Mouse (Mus musculus): ENCODE results near the gene Snorc. TPM values are rescaled to one million over a fixed set of nuclear protein-coding genes. Genes with fewer than 3 reads are reported as not detected.
"Not testable (repeated sequence)": the region's sequence is repeated elsewhere in the genome, so short reads cannot be mapped to it uniquely, and the experiment has no call there.

Gene Snorc
- polyA plus RNA-seq (2012; fragmentation: generic; extraction: Trizol), result not detected
- long read RNA-seq, experiment 1, result 0 reads
- long read RNA-seq, experiment 2, result 0 reads

DNA sequence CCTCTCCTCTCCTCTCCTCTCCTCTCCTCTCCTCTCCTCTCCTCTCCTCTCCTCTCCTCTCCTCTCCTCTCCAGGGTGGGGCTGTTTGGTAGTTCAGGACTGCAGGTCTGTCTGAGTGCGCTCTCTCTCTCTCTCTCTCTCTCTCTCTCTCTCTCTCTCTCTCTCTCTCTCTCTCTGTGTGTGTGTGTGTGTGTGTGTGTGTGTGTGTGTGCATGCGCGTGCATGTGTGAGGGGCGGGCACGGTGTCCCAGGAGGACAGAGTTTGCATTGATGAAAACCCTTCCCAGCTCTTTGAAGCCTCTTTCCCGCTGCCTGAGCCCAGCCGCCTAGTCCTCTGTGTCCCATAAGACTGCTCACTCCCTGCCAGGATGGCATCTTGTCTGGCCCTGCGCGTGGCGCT lies at the start of gene Snorc:
Gene Snorc (plus strand): TSS at position 301 of the 400 bp plus-strand sequence.
- H3ac ChIP-seq (ENCODE audit: control insufficient read depth, insufficient read length, low read depth); H3K4me3 ChIP-seq (ENCODE audit: insufficient read depth, poor library complexity, severe bottlenecking); H3K36me3 ChIP-seq (ENCODE audit: control insufficient read depth, insufficient read depth); H3K79me2 ChIP-seq (ENCODE audit: control insufficient read depth, insufficient read depth); H3K27me3 ChIP-seq (ENCODE audit: control insufficient read depth, insufficient read depth, insufficient read length); H3K79me3 ChIP-seq (ENCODE audit: low read depth): not testable (repeated sequence)

GRCm38 (mm10) chr1:87435125-87435524 lies 34.9 kb upstream of the Snorc start:
- Histone ChIP-seq H3K36me3 (ENCODE audit: control insufficient read depth, insufficient read depth) (peaks cover 78% of the 10 kb centered on the region), H3K27me3 (ENCODE audit: control insufficient read depth, insufficient read depth, insufficient read length) (no peaks in the 10 kb centered on the region), H3ac (ENCODE audit: control insufficient read depth, insufficient read length, low read depth) (no peak overlapping the region), H3K4me3 (ENCODE audit: insufficient read depth, poor library complexity, severe bottlenecking) (no peak overlapping the region), H3K79me3 (ENCODE audit: low read depth) (no peaks in the 10 kb centered on the region), H3K79me2 (ENCODE audit: control insufficient read depth, insufficient read depth) (no peaks in the 10 kb centered on the region)
- TF ChIP-seq USF1 (IDR thresholded peaks at IDR 0.05; ENCODE audit: low read depth), result no peak
- no peak for TF ChIP-seq CTCF (IDR thresholded peaks at IDR 0.05; ENCODE audit: control insufficient read depth, insufficient read depth, insufficient read length)
- no peak for TF ChIP-seq MAX (IDR thresholded peaks at IDR 0.05)
- no peak for TF ChIP-seq FOSL1 (IDR thresholded peaks at IDR 0.05; ENCODE audit: insufficient read depth, low read length, poor library complexity, severe bottlenecking)
- TF ChIP-seq MYOD1 (IDR thresholded peaks at IDR 0.05; ENCODE audit: control insufficient read depth, insufficient read length, low read depth), result no peak
- no peak for TF ChIP-seq CEBPB (IDR thresholded peaks at IDR 0.05; ENCODE audit: low read depth)
- TF ChIP-seq MYOG (IDR thresholded peaks at IDR 0.05; ENCODE audit: control insufficient read depth, extremely low read depth, insufficient read length), result no peak

DNA sequence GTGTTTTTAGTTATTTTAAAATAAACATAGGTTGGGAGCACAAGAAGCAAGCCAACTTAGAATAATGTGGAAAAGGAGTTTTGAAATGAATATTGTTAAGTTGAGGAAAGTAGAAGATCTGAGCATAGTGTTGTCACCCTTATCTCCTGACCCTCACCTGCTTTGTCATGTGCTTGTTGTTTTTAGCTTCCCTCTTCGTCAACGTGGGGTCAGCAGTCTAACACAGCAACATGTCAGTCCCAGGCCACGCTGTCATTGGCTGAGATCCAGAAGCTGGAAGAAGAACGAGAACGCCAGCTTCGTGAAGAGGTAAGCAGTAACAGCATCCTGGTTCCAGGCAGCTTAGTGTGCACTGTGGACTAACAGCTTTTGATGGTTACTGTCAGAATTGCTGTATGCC lies 33.5 kb upstream of the Snorc start:
- H3K4me3 ChIP-seq (ENCODE audit: insufficient read depth, poor library complexity, severe bottlenecking), result no peak overlapping the region
- peaks cover 82% of the 10 kb centered on the region for H3K36me3 ChIP-seq (ENCODE audit: control insufficient read depth, insufficient read depth)
- H3K79me2 ChIP-seq (ENCODE audit: control insufficient read depth, insufficient read depth), result no peaks in the 10 kb centered on the region
- no peaks in the 10 kb centered on the region for H3K27me3 ChIP-seq (ENCODE audit: control insufficient read depth, insufficient read depth, insufficient read length)
- H3K79me3 ChIP-seq (ENCODE audit: low read depth), result no peaks in the 10 kb centered on the region
- no peak overlapping the region for H3ac ChIP-seq (ENCODE audit: control insufficient read depth, insufficient read length, low read depth)
- TF ChIP-seq CTCF (IDR thresholded peaks at IDR 0.05; ENCODE audit: control insufficient read depth, insufficient read depth, insufficient read length) (no peak), CEBPB (IDR thresholded peaks at IDR 0.05; ENCODE audit: low read depth) (no peak), FOSL1 (IDR thresholded peaks at IDR 0.05; ENCODE audit: insufficient read depth, low read length, poor library complexity, severe bottlenecking) (no peak), USF1 (IDR thresholded peaks at IDR 0.05; ENCODE audit: low read depth) (no peak), MYOD1 (IDR thresholded peaks at IDR 0.05; ENCODE audit: control insufficient read depth, insufficient read length, low read depth) (no peak), MAX (IDR thresholded peaks at IDR 0.05) (no peak), MYOG (IDR thresholded peaks at IDR 0.05; ENCODE audit: control insufficient read depth, extremely low read depth, insufficient read length) (no peak)

DNA sequence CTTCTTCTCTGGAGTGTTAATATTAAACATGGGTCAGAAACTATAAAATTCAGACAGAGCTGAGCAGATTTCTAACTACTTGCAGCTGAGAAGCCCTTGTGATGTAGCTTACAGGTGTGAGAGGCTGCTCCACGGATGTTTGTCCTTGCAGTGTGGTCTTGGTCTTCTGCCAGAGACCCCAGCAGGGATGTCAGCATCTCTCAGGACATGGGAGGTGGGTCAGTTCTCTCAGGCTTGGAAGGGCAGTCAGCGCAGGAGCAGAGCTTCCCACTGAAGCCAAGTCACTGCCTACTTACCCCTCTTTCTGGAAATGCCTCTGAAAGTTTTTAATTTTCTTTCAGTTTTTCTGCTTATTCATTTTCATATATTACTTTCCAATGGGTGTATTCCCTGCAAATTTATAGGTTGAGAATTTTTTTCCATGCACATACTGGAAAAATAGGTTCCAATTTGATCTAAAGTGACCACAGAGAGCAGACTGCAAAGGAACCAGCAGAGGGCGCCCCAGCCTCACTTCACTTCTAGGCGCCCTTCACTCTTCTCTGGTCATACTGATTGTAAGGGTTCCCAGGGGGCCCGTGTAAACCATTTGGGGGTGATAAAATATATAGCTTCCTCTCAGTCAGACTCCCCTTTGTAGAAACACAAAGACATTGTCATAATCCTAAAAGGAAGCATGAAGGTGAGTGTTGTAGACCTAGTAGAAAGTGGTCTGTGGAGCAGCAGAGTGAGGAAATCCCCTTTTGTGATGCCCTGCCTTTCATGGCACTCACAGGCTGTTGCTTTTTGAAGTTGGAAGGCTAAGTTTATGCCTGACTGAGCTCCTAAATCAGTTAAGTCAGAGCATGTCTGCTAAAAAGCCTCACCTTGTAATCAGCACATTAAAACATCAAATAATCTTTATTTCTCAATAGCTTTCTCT lies 22.6 kb upstream of the Snorc start:
- TF ChIP-seq MYOD1 (IDR thresholded peaks at IDR 0.05; ENCODE audit: control insufficient read depth, insufficient read length, low read depth) (no peak), CTCF (IDR thresholded peaks at IDR 0.05; ENCODE audit: control insufficient read depth, insufficient read depth, insufficient read length) (peak; percentile 57), USF1 (IDR thresholded peaks at IDR 0.05; ENCODE audit: low read depth) (no peak), FOSL1 (IDR thresholded peaks at IDR 0.05; ENCODE audit: insufficient read depth, low read length, poor library complexity, severe bottlenecking) (no peak)
- no peaks in the 10 kb centered on the region for H3K27me3 ChIP-seq (ENCODE audit: control insufficient read depth, insufficient read depth, insufficient read length)
- H3K36me3 ChIP-seq (ENCODE audit: control insufficient read depth, insufficient read depth), result peaks cover 81% of the 10 kb centered on the region
- no peaks in the 10 kb centered on the region for H3K79me3 ChIP-seq (ENCODE audit: low read depth)
- H3ac ChIP-seq (ENCODE audit: control insufficient read depth, insufficient read length, low read depth), result no peak overlapping the region
- no peaks in the 10 kb centered on the region for H3K79me2 ChIP-seq (ENCODE audit: control insufficient read depth, insufficient read depth)
- H3K4me3 ChIP-seq (ENCODE audit: insufficient read depth, poor library complexity, severe bottlenecking), result no peak overlapping the region

GRCm38 (mm10) chr1:87449432-87449831 lies 20.6 kb upstream of the Snorc start:
- no peaks in the 10 kb centered on the region for H3K79me2 ChIP-seq (ENCODE audit: control insufficient read depth, insufficient read depth)
- H3ac ChIP-seq (ENCODE audit: control insufficient read depth, insufficient read length, low read depth), result no peak overlapping the region
- TF ChIP-seq MYOG (IDR thresholded peaks at IDR 0.05; ENCODE audit: control insufficient read depth, extremely low read depth, insufficient read length), result no peak
- TF ChIP-seq CTCF (IDR thresholded peaks at IDR 0.05; ENCODE audit: control insufficient read depth, insufficient read depth, insufficient read length), result no peak
- no peak for TF ChIP-seq CEBPB (IDR thresholded peaks at IDR 0.05; ENCODE audit: low read depth)
- no peak for TF ChIP-seq FOSL1 (IDR thresholded peaks at IDR 0.05; ENCODE audit: insufficient read depth, low read length, poor library complexity, severe bottlenecking)
- TF ChIP-seq MYOD1 (IDR thresholded peaks at IDR 0.05; ENCODE audit: control insufficient read depth, insufficient read length, low read depth), result no peak
- no peak for TF ChIP-seq MAX (IDR thresholded peaks at IDR 0.05)
- TF ChIP-seq USF1 (IDR thresholded peaks at IDR 0.05; ENCODE audit: low read depth), result no peak
- no peaks in the 10 kb centered on the region for H3K27me3 ChIP-seq (ENCODE audit: control insufficient read depth, insufficient read depth, insufficient read length)
- no peak overlapping the region for H3K4me3 ChIP-seq (ENCODE audit: insufficient read depth, poor library complexity, severe bottlenecking)
- H3K36me3 ChIP-seq (ENCODE audit: control insufficient read depth, insufficient read depth), result peaks cover 62% of the 10 kb centered on the region
- H3K79me3 ChIP-seq (ENCODE audit: low read depth), result no peaks in the 10 kb centered on the region

DNA sequence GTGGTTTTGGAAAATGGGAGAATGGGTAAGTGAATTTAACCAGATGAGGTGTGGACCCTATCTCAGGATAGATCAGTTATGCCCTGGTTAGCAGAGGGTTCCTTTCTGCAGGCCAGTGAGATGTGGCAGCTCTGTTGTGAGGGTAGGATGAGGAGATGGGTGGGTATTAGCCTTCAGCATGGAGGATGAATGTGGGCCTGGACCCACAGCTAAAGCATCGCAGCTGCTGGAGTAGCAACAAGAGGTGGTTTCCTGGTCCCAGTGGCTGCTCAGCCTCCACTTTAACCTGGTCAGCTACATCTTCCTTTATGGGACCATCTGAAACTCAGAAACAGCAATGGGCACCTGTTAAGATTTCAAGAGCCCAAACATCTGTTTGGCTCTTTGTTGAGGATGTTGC lies 13.6 kb upstream of the Snorc start:
- H3K36me3 ChIP-seq (ENCODE audit: control insufficient read depth, insufficient read depth), result no peaks in the 10 kb centered on the region
- TF ChIP-seq CEBPB (IDR thresholded peaks at IDR 0.05; ENCODE audit: low read depth), result no peak
- no peak for TF ChIP-seq MYOD1 (IDR thresholded peaks at IDR 0.05; ENCODE audit: control insufficient read depth, insufficient read length, low read depth)
- no peak for TF ChIP-seq FOSL1 (IDR thresholded peaks at IDR 0.05; ENCODE audit: insufficient read depth, low read length, poor library complexity, severe bottlenecking)
- no peak for TF ChIP-seq MAX (IDR thresholded peaks at IDR 0.05)
- no peak for TF ChIP-seq CTCF (IDR thresholded peaks at IDR 0.05; ENCODE audit: control insufficient read depth, insufficient read depth, insufficient read length)
- TF ChIP-seq USF1 (IDR thresholded peaks at IDR 0.05; ENCODE audit: low read depth), result no peak
- no peak for TF ChIP-seq MYOG (IDR thresholded peaks at IDR 0.05; ENCODE audit: control insufficient read depth, extremely low read depth, insufficient read length)
- H3K27me3 ChIP-seq (ENCODE audit: control insufficient read depth, insufficient read depth, insufficient read length), result no peaks in the 10 kb centered on the region
- no peaks in the 10 kb centered on the region for H3K79me3 ChIP-seq (ENCODE audit: low read depth)
- H3ac ChIP-seq (ENCODE audit: control insufficient read depth, insufficient read length, low read depth), result no peak overlapping the region
- no peaks in the 10 kb centered on the region for H3K79me2 ChIP-seq (ENCODE audit: control insufficient read depth, insufficient read depth)
- H3K4me3 ChIP-seq (ENCODE audit: insufficient read depth, poor library complexity, severe bottlenecking), result no peak overlapping the region
